Mouse (Mus musculus) liver, adult 2 months (tissue): ENCODE data around the gene Atp5h. TPM values are rescaled to one million over a fixed set of nuclear protein-coding genes. Genes with fewer than 3 reads are reported as not detected.

Source experiments
- DNase-seq: peaks from one replicate; pipeline ENCODE4 v3.0.0-alpha.2; 2011; ENCODE audit warnings: low read depth, low spot score; ENCODE audit errors: extremely low read depth
- H3K27ac ChIP-seq: fragments of 200-500 bp; replicated peaks from 2 replicates; pipeline ENCODE4 v1.5.1; 2012; ENCODE audit warnings: low read depth, mild to moderate bottlenecking, control low read depth, inconsistent platforms, low read length; ENCODE audit not compliant: insufficient read depth
- H3K27me3 ChIP-seq: fragments of 200-500 bp; 2 replicates; pipeline ENCODE4 v1.6.1; 2012; ENCODE audit warnings: mild to moderate bottlenecking, moderate library complexity, low read length, inconsistent platforms; ENCODE audit not compliant: control insufficient read depth, insufficient read depth
- H3K36me3 ChIP-seq: fragments of 200-500 bp; 2 replicates; pipeline ENCODE4 v1.6.1; 2012; ENCODE audit warnings: low read length, inconsistent platforms; ENCODE audit not compliant: control insufficient read depth, insufficient read depth
- H3K4me1 ChIP-seq: fragments of 200-500 bp; 2 replicates; pipeline ENCODE4 v1.6.1; 2011; ENCODE audit warnings: low read length; ENCODE audit not compliant: control insufficient read depth, insufficient read depth
- H3K4me3 ChIP-seq: fragments of 200-500 bp; 2 replicates; pipeline ENCODE4 v1.5.1; 2011; ENCODE audit warnings: low read depth, mild to moderate bottlenecking, control low read depth, low read length, moderate library complexity; ENCODE audit not compliant: insufficient read depth
- H3K79me2 ChIP-seq: fragments of 200-500 bp; 2 replicates; pipeline ENCODE4 v1.6.1; 2012; ENCODE audit warnings: inconsistent platforms, mild to moderate bottlenecking, low read length, moderate library complexity; ENCODE audit not compliant: control insufficient read depth, insufficient read depth
- H3K9ac ChIP-seq: fragments of 200-500 bp; 2 replicates; pipeline ENCODE4 v1.6.1; 2012; ENCODE audit warnings: low read depth, mild to moderate bottlenecking, control low read depth, inconsistent platforms, low read length
- CTCF ChIP-seq: fragments of 200-500 bp; IDR thresholded peaks from 2 replicates; pipeline ENCODE4 v1.5.1; 2011; ENCODE audit warnings: low read depth, low read length, control low read depth
- POLR2A ChIP-seq: fragments of 200-500 bp; IDR thresholded peaks from 2 replicates; pipeline ENCODE4 v1.6.1; 2011; ENCODE audit warnings: low read length, control low read depth; ENCODE audit not compliant: insufficient read depth; ENCODE audit errors: extremely low read depth
- WGBS: fragments of 180-500 bp; shearing (Covaris S2); methylation state at CpG from one replicate; pipeline ENCODE4 v1.1.7; 2018; 5-methylcytosine and 5-hydroxymethylcytosine counted together
- polyA plus RNA-seq: library from polyadenylated mRNA; depleted of rRNA; stranded (reverse); fragments of >200 nt; gene quantifications from 2 replicates; pipeline ENCODE4 v1.2.3, GENCODE M21; 2012
- total RNA-seq: library from RNA; depleted of rRNA; stranded (reverse); fragments of >200 nt; gene quantifications from 2 replicates; pipeline ENCODE4 v1.2.3, GENCODE M21; 2014

Gene Atp5h
- total and polyA plus RNA-seq, 2 experiments, result 103 to 648 TPM

- Histone ChIP-seq H3K27ac (peak overlapping the region; percentile 50), H3K36me3 (no peaks in the 10 kb centered on the region), H3K4me1 (0 out of 2 replicates have a peak, but pooled peaks cover 3% of the 10 kb centered on the region), H3K79me2 (no peaks in the 10 kb centered on the region), H3K9ac (no peak overlapping the region), H3K4me3 (no peak overlapping the region), H3K27me3 (no peaks in the 10 kb centered on the region)
- WGBS, result 82% methylated on average over 16 of the region's 16 CpGs
- TF ChIP-seq POLR2A (no peak), CTCF (no peak)
- no peak for DNase-seq
These were observed 35.9 kb downstream of the Atp5h start for GRCm38 (mm10) chr11:115383701-115384474.

- Histone ChIP-seq H3K4me1 (0 out of 2 replicates have a peak, but pooled peaks cover 3% of the 10 kb centered on the region), H3K36me3 (no peaks in the 10 kb centered on the region), H3K27ac (no peak overlapping the region; the same call in 1 of the 2 replicates), H3K79me2 (no peaks in the 10 kb centered on the region), H3K4me3 (no peak overlapping the region), H3K9ac (no peak overlapping the region), H3K27me3 (no peaks in the 10 kb centered on the region)
- DNase-seq, result no peak
- TF ChIP-seq POLR2A, result no peak
- TF ChIP-seq CTCF, result no peak
- WGBS, result 48% methylated on average over 5 of the region's 5 CpGs
These were observed 36.9 kb downstream of the Atp5h start for GRCm38 (mm10) chr11:115382891-115383290.

- Histone ChIP-seq H3K4me1 (0 out of 2 replicates have a peak, but pooled peaks cover 3% of the 10 kb centered on the region), H3K79me2 (no peaks in the 10 kb centered on the region), H3K27ac (peak within 1 kb of the TSS; percentile 15; the same call in 1 of the 2 replicates), H3K27me3 (no peaks in the 10 kb centered on the region), H3K4me3 (peak within 1 kb of the TSS; percentile 74), H3K36me3 (no peaks in the 10 kb centered on the region), H3K9ac (peak within 1 kb of the TSS; percentile 78)
- WGBS, result 1% methylated on average over 76 of the region's 76 CpGs
- no peak for TF ChIP-seq CTCF
- TF ChIP-seq POLR2A, result peak; percentile 58; the same call in 1 of the 2 replicates
- DNase-seq, result peak; percentile 73
These were observed 37.8 kb downstream of the Atp5h start, which contains the start of gene Cdr2l for GRCm38 (mm10) chr11:115381743-115382539. Gene Cdr2l (plus strand): TSS chr11:115381916.

GRCm38 (mm10) chr11:115381276-115381675, 38.5 kb downstream of the Atp5h start:
- Histone ChIP-seq H3K79me2 (no peaks in the 10 kb centered on the region), H3K27me3 (no peaks in the 10 kb centered on the region), H3K4me3 (no peak overlapping the region), H3K36me3 (no peaks in the 10 kb centered on the region), H3K4me1 (0 out of 2 replicates have a peak, but pooled peaks cover 3% of the 10 kb centered on the region), H3K27ac (0 out of 2 replicates have a peak overlapping the region, but pooled peaks have one; percentile 15), H3K9ac (no peak overlapping the region)
- 40% methylated on average over 9 of the region's 9 CpGs for WGBS
- no peak for DNase-seq
- TF ChIP-seq POLR2A (no peak), CTCF (no peak)

GRCm38 (mm10) chr11:115377854-115378253, 41.9 kb downstream of the Atp5h start:
- no peak for DNase-seq
- Histone ChIP-seq H3K4me3 (no peak overlapping the region), H3K36me3 (no peaks in the 10 kb centered on the region), H3K79me2 (no peaks in the 10 kb centered on the region), H3K4me1 (peaks cover 3% of the 10 kb centered on the region; the same call in 1 of the 2 replicates), H3K27me3 (no peaks in the 10 kb centered on the region), H3K9ac (no peak overlapping the region), H3K27ac (no peak overlapping the region)
- no peak for TF ChIP-seq POLR2A
- TF ChIP-seq CTCF, result no peak
- WGBS, result 92% methylated on average over 7 of the region's 7 CpGs
